Mouse (Mus musculus) small intestine, adult 10 weeks (tissue): Measurements from ENCODE around the gene Dnah1. TPM values are rescaled to one million over a fixed set of nuclear protein-coding genes. Genes with fewer than 3 reads are reported as not detected.

Experiments
- polyA plus RNA-seq: library from polyadenylated mRNA; stranded (reverse); fragments of 350-450 nt; fragmentation: Illumina TruSeq; extraction: RNeasy Lipid Tissue Mini Kit (QIAGEN cat#74804); gene quantifications from one replicate; pipeline ENCODE4 v1.2.3, GENCODE M21; 2014; ENCODE audit warnings: low replicate concordance

The Dnah1 gene
- not detected for polyA plus RNA-seq

GRCm38 (mm10) chr14:31323849-31324792 is at the start of gene Dnah1:
Gene Dnah1 (minus strand): TSS chr14:31323896.

GRCm38 (mm10) chr14:31336369-31337155 is 12.9 kb upstream of the Dnah1 start, which contains the start of gene Capn7:
Gene Capn7 (plus strand): TSS chr14:31336638.

DNA sequence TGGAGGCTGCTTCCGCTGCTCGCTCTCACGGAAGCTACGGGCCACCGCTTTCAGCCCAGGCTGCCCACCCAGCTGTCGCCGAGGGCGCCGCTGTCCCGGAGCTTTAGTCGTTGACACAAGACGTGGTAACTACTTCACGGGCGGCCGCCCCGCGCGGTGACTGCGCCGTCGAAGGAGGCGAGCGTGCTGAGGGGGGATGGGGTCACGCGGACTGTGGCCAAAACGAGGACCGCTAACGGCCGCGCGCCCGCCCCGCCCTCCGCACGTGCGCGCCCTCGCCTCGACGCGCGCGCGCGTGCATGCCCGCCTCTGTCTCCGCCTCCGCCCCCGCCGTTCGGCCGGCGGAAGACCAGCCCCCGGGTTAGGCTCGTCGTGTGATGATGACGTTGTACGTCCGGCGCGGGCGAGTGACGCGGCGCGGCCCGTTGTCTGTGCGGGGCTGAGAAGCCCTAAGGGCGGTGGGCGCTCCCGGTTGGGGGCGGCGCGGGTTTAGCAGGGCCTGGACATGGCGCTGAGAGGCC is 72.6 kb downstream of the Dnah1 start, which contains the start of the genes Phf7 and Bap1:
Gene Phf7, minus strand, starts transcription at position 234 of the 521 bp plus-strand sequence.
Gene Bap1, plus strand, starts transcription at position 367 of the 521 bp plus-strand sequence.

GRCm38 (mm10) chr14:31217666-31218065 is 106.0 kb downstream of the Dnah1 start, which contains the start of gene Sema3g:
Gene Sema3g (plus strand): TSS chr14:31217860.

GRCm38 (mm10) chr14:31216846-31217245 is 106.8 kb downstream of the Dnah1 start, which contains the start of gene Nisch:
Gene Nisch (minus strand): TSS chr14:31216946.

Other genes with a start within 250 kb of the Dnah1 start
- gene Smim4, start 194.9 kb downstream of the Dnah1 start, polyA plus RNA-seq: 5.6 TPM
- not detected for gene Nt5dc2, start 192.8 kb downstream of the Dnah1 start, polyA plus RNA-seq
- 0.26 TPM for gene Stab1, start 155.3 kb downstream of the Dnah1 start, polyA plus RNA-seq
- not detected for gene Tnnc1, start 115.6 kb downstream of the Dnah1 start, polyA plus RNA-seq
- 30.9 TPM for gene Nisch, start 107.0 kb downstream of the Dnah1 start, polyA plus RNA-seq
- gene Sema3g, start 106.0 kb downstream of the Dnah1 start, polyA plus RNA-seq: 0.19 TPM
- gene Phf7, start 72.6 kb downstream of the Dnah1 start, polyA plus RNA-seq: 6.1 TPM
- gene Bap1, start 72.4 kb downstream of the Dnah1 start, polyA plus RNA-seq: 1.7 TPM
- gene Capn7, start 12.7 kb upstream of the Dnah1 start, polyA plus RNA-seq: 114 TPM
- 11.6 TPM for gene Sh3bp5, start 112.2 kb upstream of the Dnah1 start, polyA plus RNA-seq
- 49.3 TPM for gene Eaf1, start 170.5 kb upstream of the Dnah1 start, polyA plus RNA-seq
- 40.2 TPM for gene Mettl6, start 171.1 kb upstream of the Dnah1 start, polyA plus RNA-seq